Mouse (Mus musculus) cerebellum, adult 9-10 months (tissue): ENCODE results near the gene Mndal.
"Not testable (repeated sequence)": the region's sequence is repeated elsewhere in the genome, so short reads cannot be mapped to it uniquely, and the experiment has no call there.

Source experiments
- DNase-seq: peaks from one replicate; pipeline ENCODE4 v3.0.0; 2022

Mndal gene

GRCm38 (mm10) chr1:173941924-173942779 is at the start of gene Mndal, which contains the start of gene Ifi203:
Gene Mndal, minus strand, starts transcription at chr1:173942491.
Gene Ifi203, minus strand, starts transcription at chr1:173942672.
- DNase-seq = not testable (repeated sequence)

DNA sequence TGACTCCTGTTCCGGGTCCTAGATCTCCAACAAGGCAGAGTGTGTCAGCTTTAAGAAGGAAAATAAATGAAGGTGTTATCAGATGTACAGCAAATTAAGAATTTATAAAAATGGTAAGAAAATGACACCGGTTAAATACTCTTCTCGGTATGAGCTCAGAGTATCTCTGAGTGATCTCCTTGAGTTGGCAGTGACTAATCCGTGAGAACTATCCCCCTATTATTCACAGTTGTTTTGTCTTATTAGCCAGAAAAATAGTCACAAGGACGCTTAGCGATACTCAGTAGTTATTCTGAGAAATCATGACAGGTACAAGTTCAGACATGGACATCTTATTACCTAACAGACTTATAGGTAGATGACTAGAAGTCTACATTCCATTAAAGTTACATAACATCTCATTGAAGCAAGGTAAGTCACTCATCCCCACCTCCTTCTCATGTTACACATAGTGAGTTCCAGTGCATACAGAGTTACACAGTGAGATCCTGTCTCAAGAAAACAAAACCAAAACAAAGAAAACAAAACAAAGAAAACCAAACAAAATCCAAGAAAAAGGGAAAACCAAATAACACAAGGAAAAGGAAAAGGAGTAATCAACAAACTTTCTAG is 40.5 kb upstream of the Mndal start, which contains the start of gene Ifi202b:
Ifi202b (minus strand) TSS at position 51 of the 612 bp plus-strand sequence.
- not testable (repeated sequence) for DNase-seq

DNA sequence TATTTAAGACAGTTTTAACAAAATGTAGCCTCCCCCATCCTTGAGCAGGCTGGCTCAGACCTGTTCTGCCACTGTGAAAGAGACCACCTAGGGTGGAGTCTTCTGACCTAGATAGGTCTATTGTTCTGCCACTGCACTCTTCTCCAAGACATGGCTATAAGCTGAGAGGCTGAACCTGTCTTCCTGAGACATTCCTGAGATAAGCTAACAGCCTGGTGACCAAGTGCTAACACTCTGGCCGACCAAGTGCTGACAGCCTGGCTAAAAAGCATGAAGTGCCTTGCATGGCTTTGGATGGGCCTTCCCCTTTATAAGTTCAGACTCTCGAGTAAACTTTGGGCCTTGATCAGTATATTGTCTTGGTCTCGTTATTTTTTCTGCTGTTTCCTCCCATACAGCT is 38.7 kb upstream of the Mndal start:
- not testable (repeated sequence) for DNase-seq

GRCm38 (mm10) chr1:173977622-173978021 is 35.3 kb upstream of the Mndal start:
- no peak for DNase-seq

DNA sequence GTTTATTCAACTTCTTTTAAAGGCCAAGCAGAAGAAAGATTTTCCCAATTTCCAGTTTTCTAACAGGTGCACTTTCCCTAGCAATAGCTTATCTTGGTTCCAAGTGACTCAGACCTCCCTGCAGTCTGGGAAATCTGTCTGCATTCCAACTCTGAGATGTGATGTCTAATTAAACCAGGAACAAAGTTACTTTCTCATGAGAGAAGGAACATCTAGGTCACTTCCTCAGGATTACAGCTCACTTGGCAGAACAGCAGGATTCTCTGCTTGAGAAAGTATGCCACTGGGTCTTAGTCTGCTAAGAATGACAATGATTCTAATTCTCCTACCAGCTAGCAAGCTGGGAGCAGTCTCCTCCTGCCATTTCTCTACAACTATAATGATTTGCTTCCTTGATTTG is 30.8 kb upstream of the Mndal start:
- peak; percentile 0 for DNase-seq

- not testable (repeated sequence) for DNase-seq
Observed at GRCm38 (mm10) chr1:173961491-173961890, 19.2 kb upstream of the Mndal start.

GRCm38 (mm10) chr1:173959998-173960397 is 17.7 kb upstream of the Mndal start:
- DNase-seq = not testable (repeated sequence)

- not testable (repeated sequence) for DNase-seq
Observed at GRCm38 (mm10) chr1:173955839-173956527, 13.7 kb upstream of the Mndal start.

GRCm38 (mm10) chr1:173955071-173955796 is 12.9 kb upstream of the Mndal start:
- no peak for DNase-seq

- no peak for DNase-seq
Observed at GRCm38 (mm10) chr1:173953563-173953962, 11.3 kb upstream of the Mndal start.

DNA sequence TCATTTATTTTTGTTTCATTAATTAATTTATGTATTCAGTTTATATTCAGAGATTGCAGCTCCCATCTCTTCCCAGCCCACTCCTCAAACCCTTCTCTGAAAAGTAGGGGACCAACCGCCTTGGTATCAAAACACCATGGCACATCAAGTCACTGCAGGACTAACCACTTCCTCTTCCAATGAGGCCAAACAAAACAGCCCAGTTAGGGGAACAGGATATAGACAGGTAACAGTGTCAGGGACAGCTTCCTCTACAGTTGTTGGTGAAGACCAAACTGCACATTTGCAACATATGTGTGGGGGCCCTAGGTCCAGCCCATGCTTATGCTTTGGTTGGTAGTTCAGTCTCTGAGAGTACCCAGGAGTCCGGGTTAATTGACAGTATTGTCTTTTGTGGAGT is 6.8 kb upstream of the Mndal start:
- DNase-seq = not testable (repeated sequence)

- DNase-seq = not testable (repeated sequence)
Observed at GRCm38 (mm10) chr1:173942780-173943066, 432 bp upstream of the Mndal start.

- DNase-seq = not testable (repeated sequence)
Observed at GRCm38 (mm10) chr1:173941522-173941921, 769 bp downstream of the Mndal start.

DNA sequence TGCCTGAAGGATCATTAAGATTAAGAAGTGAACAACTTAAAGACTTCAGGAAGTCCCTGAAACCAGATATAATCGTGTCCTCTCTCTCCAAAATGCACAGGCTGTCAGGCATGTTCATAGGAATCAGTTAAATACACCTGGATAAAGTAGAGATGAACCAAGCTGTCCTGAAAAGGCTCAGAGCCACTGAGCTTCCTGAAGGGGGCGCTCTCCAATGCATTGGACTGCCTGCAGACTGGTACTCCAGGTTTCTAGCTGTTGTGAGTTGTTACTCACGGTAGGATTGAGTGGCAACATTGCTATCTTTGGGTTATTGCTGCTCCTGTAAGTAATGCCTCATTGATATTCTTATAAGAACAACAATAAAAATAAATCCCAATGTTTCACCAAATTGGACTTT is 23.0 kb downstream of the Mndal start:
- DNase-seq = not testable (repeated sequence)

- DNase-seq = no peak
Observed at GRCm38 (mm10) chr1:173914559-173914958, 27.7 kb downstream of the Mndal start.

- not testable (repeated sequence) for DNase-seq
Observed at GRCm38 (mm10) chr1:173913256-173913791, 29.0 kb downstream of the Mndal start.

DNA sequence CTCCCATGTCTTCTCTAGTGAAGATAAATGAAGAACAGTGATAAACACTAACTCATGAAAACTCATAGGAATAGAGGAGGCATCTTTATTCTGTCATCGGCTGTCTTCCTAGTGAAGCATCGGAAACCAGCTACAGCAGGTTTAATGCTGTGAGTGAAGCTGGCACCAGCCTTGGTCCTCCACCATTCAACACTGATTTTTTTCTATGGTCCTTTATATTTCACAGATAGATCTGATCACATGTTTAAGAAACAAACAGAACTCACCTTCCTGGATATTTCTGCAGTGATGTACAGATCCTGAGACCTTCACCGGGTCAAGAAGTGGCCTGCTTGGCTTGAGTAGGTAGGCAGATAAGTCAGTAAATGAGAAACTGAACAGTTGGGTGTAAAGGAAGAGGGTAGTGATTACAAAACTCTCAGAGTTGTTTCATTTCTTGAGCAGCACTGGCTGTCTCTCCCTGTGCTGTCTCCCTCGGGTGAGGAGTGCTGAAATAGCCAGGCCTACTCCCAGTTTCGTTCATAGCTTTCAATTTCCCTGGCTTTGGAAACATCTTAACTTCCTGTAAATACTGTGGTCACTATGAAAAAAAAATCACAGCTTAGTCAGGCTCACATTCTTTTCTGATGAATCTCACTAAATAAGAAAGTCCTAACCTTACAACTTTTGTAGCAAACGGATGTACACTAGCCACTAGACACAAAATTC is 29.6 kb downstream of the Mndal start, which contains the start of gene Ifi211:
Ifi211 (minus strand) TSS at position 499 of the 708 bp plus-strand sequence.
- not testable (repeated sequence) for DNase-seq

- no peak for DNase-seq
Observed at GRCm38 (mm10) chr1:173911808-173912464, 30.4 kb downstream of the Mndal start.

GRCm38 (mm10) chr1:173908390-173908789 is 33.9 kb downstream of the Mndal start:
- DNase-seq = not testable (repeated sequence)

DNA sequence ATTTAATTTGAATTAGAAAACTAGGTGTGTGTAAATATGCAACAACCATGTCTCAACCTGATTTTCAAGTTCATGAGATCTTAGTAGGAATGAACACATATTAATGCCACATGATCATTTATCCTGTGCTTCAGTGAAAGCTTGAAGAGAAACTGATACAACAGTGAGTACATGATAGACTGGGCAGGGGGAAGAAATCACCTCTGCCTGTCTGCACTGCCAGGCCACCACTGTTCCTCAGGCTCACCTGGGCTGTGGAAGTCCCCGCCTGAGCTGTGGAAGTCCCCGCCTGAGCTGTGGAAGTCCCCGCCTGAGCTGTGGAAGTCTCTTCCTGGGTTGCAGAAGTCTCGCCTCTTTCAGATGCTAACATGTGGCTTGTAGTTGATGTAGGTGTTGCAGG is 36.4 kb downstream of the Mndal start:
- not testable (repeated sequence) for DNase-seq

- DNase-seq = not testable (repeated sequence)
Observed at GRCm38 (mm10) chr1:173889741-173890140, 52.5 kb downstream of the Mndal start.
